Mouse (Mus musculus) adipocyte (in vitro differentiated cells): ENCODE data around the gene Uspl1.
"Not testable (repeated sequence)": the region's sequence is repeated elsewhere in the genome, so short reads cannot be mapped to it uniquely, and the experiment has no call there.

ENCODE experiments used
- DNase-seq: peaks from one replicate; pipeline ENCODE4 v3.0.0-alpha.2; 2016; ENCODE audit warnings: low spot score

Gene Uspl1

DNA sequence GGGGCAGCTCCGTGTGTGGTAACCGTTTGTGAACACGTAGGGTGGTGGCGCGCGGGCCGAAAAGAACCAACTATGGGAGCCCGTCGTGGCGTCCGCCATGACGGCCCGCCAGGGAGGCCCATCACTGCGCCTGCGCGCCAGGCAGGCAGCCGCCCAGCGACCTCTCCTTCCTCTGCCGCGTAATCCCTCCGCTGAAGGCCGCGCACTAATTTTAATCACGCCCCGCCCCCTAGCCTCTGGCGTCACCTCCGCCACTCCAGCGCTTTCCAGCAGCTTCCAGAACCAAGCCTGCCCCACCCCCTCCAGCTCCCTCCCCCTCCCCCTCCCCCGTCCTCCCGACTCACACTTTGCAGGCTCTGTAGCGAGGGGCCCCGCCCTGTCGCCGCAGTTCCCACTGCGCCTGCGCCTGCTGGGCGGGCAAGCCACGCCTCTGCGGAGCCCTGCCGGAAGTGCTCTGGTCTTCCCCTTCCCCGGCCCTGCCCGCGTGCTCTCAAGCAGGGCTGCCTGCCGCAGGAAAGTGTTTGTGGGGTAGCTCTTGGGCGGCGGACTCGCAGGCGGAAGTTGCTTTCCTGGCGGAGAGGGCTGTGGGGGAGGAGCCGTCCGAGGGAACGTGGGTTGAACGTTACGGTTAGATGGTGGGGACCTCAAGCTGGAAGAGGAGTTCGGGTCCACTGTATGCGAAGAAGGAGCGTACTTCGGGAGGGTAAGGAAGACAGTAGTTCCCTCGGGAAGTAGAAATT is at the start of gene Uspl1, which contains the start of gene Hmgb1:
TSS of gene Uspl1 (plus strand) at position 247 of the 740 bp plus-strand sequence.
TSS of gene Hmgb1 (minus strand) at position 386 of the 740 bp plus-strand sequence.
- DNase-seq, result peak; percentile 99

DNA sequence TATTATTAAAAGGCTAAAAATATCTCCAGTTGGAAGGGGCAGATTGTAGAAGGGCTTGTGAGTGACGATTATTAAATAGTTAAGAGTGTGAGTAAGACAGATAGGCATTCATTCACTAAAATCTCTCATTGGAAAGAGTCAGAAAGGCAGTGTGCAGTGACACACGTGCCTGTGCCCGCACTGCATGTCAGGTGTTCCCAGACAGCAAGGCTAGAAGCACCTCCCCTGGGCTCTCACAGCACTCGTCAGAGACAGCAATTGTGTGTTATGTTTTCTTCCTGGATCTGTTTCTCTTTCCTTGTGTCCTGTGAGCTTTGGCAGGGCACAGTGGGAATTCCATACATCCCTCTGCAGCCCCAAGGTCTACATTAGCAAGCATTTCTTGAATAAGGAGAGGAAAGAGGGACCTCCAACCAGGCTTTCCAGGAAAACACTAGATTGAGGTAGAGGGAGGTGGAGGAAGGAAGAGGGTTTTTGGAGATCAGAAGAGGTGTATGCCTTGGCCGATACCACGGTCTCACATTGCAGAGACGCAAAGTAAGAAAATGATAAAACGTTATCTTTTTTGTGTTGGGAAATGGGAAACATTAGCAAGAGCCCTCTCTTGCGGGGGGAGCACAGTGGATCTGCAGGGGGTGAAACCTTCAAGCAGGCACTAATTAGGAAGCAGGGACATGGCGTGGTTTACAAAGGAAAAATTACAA is 49.2 kb upstream of the Uspl1 start:
- DNase-seq, result no peak

- DNase-seq, result peak; percentile 94
Measured at GRCm38 (mm10) chr5:149135455-149136354, 48.4 kb upstream of the Uspl1 start.

GRCm38 (mm10) chr5:149136933-149137365 is 47.2 kb upstream of the Uspl1 start:
- DNase-seq, result peak; percentile 35

DNA sequence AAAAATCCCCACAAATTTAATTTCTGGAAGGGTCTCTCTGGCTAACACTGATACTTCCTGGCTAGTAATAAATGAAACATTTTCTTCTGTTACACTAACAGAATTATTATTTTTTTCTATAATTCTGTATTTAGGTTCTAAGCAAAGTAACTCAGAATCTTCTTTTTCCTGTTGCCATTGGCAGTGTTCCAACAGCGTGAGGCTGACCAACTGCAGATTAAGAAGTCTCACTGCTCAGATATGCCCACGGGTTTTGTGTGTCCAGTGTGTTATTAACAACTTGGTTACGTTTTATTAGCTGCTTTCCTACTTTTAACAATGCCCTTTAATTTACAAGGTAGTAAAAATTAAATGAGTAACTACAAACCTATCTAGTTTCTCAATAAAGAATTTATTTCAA is 46.7 kb upstream of the Uspl1 start:
- DNase-seq, result peak; percentile 47

GRCm38 (mm10) chr5:149138087-149138486 is 46.1 kb upstream of the Uspl1 start:
- not testable (repeated sequence) for DNase-seq

DNA sequence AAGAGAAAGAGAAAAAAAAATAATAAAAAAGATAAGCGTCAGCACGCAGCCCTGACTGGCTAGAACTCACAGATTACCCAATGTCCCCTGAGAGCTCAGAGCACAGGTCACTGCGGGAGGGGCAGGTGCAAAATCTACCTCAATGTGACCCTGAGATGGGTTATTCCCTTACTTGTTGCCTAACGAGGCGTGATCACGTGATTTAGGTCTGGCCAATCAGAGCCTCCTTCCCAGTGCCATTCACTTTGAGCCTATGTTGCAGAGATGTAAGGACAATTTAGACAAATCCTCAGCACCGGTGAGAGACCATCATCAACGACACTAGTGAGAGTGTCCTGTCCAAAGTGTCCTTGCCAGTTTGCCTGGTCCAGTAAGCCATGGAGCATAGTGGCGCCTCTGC is 43.8 kb upstream of the Uspl1 start:
- no peak for DNase-seq

DNA sequence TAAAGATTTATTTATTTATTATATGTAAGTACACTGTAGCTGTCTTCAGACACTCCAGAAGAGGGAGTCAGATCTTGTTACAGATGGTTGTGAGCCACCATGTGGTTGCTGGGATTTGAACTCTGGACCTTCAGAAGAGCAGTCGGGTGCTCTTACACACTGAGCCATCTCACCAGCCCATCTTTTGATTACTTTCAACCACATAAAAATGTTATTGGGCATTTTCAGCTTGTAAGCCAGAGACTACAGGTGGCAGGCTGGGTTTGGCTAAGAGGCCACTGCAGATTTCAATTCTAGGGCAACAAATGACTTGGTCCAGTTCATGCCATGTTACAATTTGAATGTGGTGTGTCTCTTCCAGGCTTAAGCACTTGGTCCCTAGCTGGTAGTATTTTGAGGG is 43.0 kb upstream of the Uspl1 start:
- not testable (repeated sequence) for DNase-seq

DNA sequence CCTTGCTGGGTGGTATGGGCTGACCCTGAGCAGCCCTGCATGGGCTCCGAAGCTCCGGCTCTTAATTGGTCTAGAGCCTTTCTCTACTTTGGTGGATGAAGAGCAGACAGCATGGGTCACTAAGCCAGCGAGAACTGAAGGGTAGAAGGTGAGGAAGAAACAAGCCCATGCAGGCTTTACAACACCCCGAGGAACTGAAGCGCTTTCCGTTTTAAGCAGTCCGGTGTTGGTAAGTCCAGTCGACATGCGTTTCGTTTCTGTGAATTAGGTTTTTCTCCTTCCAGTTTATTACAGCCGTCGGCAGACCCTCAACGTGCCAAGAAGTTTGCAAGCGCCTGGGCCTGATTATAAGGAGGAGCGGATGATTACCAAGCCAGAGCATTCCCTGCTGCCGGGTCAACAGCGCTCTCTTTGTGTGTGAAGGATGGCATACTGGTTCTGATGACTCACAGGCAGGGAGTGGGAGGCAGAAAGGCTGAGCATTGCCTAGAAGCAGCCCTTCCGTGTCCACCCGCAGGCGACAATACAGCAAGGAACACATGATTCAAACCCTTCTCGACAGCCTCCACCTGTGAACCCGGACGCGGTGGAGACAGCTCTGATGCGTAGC is 40.3 kb upstream of the Uspl1 start:
- DNase-seq, result peak; percentile 50

DNA sequence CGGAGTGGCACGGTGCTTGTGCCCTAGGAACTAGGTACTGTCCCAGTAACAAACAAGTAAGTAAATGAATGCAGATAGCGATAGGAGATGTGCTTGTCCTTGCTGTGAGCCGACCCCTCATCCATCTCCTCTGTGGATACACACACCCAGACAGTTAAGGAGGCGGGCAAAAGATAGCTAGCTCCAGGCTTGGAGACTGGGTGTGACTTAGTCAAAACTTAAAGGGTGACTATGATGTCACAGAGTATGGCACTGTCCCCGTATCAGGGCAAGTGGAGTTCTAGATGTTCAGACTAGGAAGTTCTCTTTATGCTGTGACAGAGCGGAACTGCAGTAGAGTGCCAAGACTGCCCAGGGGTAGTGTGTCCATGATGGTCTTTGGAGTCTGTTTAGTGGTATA is 37.5 kb upstream of the Uspl1 start:
- DNase-seq, result no peak

- DNase-seq, result no peak
Measured at GRCm38 (mm10) chr5:149147386-149148000, 36.7 kb upstream of the Uspl1 start.

DNA sequence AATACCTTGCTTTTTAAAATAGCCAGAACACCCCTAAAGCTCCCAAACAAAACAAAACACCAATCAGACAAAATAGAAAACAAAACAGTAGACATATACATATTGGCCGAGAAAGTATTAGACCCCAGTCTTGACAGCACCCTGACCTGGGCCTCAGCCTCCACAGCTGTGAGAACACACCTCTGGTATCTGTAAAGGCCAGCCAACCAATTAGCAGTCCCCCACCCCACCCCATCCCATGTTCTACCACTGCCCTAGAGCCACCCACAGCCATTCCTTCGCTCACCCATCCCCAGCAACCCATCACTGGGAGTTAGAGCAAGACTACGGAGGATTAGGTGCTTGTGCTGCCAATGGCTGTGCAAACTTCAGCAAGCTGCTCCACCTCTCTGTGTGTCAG is 33.3 kb upstream of the Uspl1 start:
- DNase-seq, result no peak

DNA sequence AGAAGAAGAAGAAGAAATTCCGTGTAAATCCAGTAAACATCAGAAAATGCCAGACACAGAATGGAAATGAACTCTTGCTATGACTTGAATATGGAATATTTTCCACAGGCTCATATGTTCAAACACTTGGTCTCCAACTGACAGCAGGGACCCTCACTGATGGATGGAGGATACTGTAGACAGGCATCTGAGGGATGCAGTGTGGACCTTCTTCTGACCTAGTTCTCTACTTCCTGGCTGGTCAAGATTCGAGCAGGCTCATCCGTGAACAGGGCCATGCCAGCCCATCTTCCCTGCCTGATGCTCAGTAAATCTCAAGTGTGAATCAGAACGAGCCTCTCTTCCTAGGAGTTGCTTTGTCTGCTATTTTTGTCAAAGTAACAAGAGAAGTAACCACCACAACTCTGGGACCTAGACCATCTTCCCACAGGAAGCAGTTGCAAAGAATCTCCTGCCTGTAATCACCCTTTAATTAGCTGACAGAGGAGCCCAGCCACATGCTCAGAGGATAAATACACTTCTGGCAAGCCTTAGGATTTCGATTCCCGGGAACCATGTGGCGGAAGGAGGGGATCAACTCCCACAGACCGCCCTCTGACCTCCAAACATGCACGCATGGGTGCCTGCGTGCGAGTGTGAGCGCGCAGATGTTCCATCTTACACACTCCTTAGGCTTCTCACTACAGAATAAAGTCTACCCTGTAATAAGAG is 31.9 kb upstream of the Uspl1 start:
- DNase-seq, result no peak

DNA sequence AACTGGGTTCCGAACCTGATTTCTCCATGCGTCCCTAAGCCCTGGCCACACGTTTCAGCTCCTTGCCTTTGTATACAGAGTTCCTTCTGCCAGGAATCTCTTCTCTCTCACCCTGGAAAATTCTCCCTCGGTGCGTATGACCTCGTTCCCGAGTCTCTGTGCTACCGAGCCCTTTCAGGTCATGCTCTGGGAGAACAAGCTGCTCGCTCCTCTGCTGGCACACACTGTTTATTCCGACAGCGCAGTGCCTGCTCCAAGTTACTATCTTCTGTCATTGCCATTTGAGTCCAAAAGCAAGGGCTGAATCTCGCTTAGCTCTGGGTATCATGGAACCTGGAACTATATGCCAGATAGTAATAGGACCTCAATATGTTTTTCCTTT is 31.4 kb upstream of the Uspl1 start:
- no peak for DNase-seq

GRCm38 (mm10) chr5:149156886-149157563 is 27.1 kb upstream of the Uspl1 start:
- DNase-seq, result no peak

DNA sequence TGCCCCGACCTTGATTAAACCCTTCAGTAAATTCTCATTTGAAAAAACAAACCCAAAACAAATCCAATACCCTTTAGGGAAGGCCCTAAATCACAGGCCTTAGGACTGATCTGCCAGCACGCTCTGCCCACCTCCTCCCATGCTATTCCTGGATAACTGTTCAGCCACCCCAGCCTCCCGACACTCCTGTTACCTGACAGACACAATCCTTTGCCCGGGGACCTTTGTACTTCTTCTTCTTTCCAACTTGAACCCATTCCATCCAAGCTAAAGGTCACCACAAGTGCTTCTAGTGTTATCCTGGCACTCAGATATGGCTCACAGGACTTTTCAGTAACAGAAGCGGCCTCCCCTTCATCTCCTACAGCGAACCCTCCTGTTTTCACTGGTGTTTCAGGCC is 25.1 kb upstream of the Uspl1 start:
- DNase-seq, result no peak

- DNase-seq, result no peak
Measured at GRCm38 (mm10) chr5:149160469-149160868, 23.7 kb upstream of the Uspl1 start.

GRCm38 (mm10) chr5:149162890-149163289 is 21.3 kb upstream of the Uspl1 start:
- DNase-seq, result no peak

GRCm38 (mm10) chr5:149164881-149165280 is 19.3 kb upstream of the Uspl1 start:
- DNase-seq, result no peak

DNA sequence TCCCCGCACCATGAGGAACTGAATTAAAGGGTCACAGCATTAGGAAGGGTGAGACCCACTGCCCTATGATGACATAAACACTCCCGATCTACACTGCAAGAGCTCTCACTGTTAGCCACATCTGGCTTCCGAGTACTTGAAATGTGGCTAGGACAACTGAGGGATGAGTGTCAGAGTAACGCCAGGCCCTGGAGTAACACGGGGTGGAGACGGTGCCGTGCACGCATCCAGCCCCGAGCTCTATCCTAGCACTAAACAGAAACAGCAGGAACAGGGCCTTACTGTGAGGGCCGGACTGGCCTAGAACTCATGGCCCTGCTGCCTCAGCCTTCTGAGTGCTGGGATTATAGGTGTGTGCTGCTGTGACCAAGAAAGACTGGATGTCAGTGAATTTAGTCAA is 18.1 kb upstream of the Uspl1 start:
- DNase-seq, result no peak
